Mouse (Mus musculus): ENCODE data around the gene Lsm2. TPM values are rescaled to one million over a fixed set of nuclear protein-coding genes. Genes with fewer than 3 reads are reported as not detected.

Gene Lsm2
- 42.3 and 51.6 TPM in 2 replicates for polyA plus RNA-seq (2012; rRNA removed)

DNA sequence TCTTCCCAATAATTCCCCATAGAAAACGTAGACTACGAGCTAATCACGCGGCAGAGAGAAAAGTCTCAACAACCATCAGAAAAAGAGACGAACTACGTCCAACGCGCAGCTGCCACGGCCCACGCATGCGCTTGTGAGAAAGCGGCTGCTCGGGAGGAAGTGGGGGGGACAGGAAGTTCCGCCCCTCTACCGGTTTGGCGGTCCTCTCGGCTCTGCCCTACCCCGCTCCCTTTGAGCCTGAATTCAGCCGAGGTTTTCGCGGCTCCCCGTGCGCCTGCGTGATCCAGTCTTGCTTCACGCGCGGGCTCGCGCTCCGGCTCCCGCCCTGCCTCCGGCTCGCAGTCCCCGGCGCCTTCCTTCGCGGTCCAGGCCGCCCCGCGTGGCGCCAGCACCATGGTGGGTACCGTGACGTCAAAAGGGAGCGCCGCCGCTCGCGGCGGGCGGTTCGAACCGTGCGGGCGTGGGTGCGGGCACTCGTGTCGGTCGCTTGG is at the start of gene Lsm2:
Gene Lsm2, plus strand, starts transcription at position 173 of the 491 bp plus-strand sequence.
- Histone ChIP-seq H3K4me3 (replicated peaks; ENCODE audit: extremely low read depth, low read depth, low read length) (peak within 1 kb of the TSS; percentile 88), H3K4me1 (ENCODE audit: control insufficient read depth, insufficient read depth, low read length) (peaks cover 2% of the 10 kb centered on the region)
- DNase-seq = peak; percentile 94
- TF ChIP-seq POLR2A (IDR thresholded peaks at IDR 0.05; ENCODE audit: borderline replicate concordance, extremely low read depth, low read depth, low read length) = peak; percentile 98; the same call in 1 of the 2 replicates
- TF ChIP-seq CTCF (IDR thresholded peaks at IDR 0.05; ENCODE audit: insufficient read depth, low read length) = no peak
- WGBS = 1% methylated on average over 58 of the region's 58 CpGs

DNA sequence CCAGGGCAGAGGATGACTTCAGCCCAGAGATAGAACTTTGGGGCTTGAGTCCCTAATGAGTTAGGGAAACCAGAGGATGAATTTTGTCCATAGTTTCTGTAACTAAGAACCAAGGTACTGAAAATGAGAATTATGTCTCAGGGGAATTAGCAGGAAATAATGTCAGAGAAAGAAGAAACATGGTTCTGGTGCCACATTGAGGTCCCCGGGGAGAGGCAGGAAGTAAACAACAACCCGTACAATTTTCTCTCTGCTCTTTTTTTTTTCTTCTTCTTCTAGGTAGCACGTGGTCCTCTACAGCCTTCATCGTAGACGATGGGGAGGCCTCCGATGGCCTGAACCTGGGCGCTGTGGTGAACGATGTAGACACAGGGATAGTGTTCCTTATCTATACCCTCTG is 49.4 kb upstream of the Lsm2 start:
- TF ChIP-seq POLR2A (IDR thresholded peaks at IDR 0.05; ENCODE audit: borderline replicate concordance, extremely low read depth, low read depth, low read length) (no peak), CTCF (IDR thresholded peaks at IDR 0.05; ENCODE audit: insufficient read depth, low read length) (no peak)
- DNase-seq = no peak
- 57% methylated on average over 8 of the region's 8 CpGs for WGBS
- peak overlapping the region; percentile 67 for H3K4me3 ChIP-seq (replicated peaks; ENCODE audit: extremely low read depth, low read depth, low read length)
- peaks cover 4% of the 10 kb centered on the region; the same call in 1 of the 2 replicates for H3K4me1 ChIP-seq (ENCODE audit: control insufficient read depth, insufficient read depth, low read length)

DNA sequence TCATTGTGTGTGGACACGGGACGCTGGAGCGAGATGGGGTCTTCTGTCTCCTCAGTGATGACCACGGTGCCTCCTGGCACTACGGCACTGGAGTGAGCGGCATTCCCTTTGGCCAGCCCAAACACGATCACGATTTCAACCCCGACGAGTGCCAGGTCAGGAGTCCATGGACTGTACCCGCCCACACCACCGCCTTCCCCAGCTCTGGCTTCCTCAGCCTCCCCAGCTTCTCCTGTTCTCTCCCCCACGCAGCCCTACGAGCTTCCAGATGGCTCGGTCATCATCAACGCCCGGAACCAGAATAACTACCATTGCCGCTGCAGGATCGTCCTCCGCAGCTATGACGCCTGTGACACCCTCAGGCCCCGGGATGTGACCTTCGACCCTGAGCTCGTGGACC is 47.6 kb upstream of the Lsm2 start:
- TF ChIP-seq CTCF (IDR thresholded peaks at IDR 0.05; ENCODE audit: insufficient read depth, low read length) (no peak), POLR2A (IDR thresholded peaks at IDR 0.05; ENCODE audit: borderline replicate concordance, extremely low read depth, low read depth, low read length) (no peak)
- Histone ChIP-seq H3K4me1 (ENCODE audit: control insufficient read depth, insufficient read depth, low read length) (peaks cover 4% of the 10 kb centered on the region; the same call in 1 of the 2 replicates), H3K4me3 (replicated peaks; ENCODE audit: extremely low read depth, low read depth, low read length) (no peak overlapping the region)
- no peak for DNase-seq
- 70% methylated on average over 24 of the region's 24 CpGs for WGBS

DNA sequence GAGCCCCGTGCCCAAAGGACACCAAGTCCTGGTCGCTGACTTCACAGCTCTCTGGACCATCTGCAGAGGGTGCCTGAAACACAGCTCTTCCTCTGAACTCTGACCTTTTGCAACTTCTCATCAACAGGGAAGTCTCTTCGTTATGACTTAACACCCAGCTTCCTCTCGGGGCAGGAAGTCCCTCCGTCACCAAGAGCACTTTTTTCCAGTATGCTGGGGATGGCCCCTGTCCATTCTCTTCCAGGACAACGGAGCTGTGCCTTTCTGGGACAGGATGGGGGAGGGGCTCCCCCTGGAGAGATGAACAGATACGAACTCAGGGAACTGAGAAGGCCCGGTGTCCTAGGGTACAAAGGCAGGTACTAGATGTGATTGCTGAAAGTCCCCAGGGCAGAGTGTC is 46.8 kb upstream of the Lsm2 start:
- WGBS = 46% methylated on average over 8 of the region's 8 CpGs
- TF ChIP-seq POLR2A (IDR thresholded peaks at IDR 0.05; ENCODE audit: borderline replicate concordance, extremely low read depth, low read depth, low read length) = no peak
- no peak for TF ChIP-seq CTCF (IDR thresholded peaks at IDR 0.05; ENCODE audit: insufficient read depth, low read length)
- DNase-seq = no peak
- H3K4me3 ChIP-seq (replicated peaks; ENCODE audit: extremely low read depth, low read depth, low read length) = no peak overlapping the region
- peaks cover 4% of the 10 kb centered on the region; the same call in 1 of the 2 replicates for H3K4me1 ChIP-seq (ENCODE audit: control insufficient read depth, insufficient read depth, low read length)

- 86% methylated on average over 6 of the region's 6 CpGs for WGBS
- Histone ChIP-seq H3K4me1 (ENCODE audit: control insufficient read depth, insufficient read depth, low read length) (no peaks in the 10 kb centered on the region), H3K4me3 (replicated peaks; ENCODE audit: extremely low read depth, low read depth, low read length) (no peak overlapping the region)
- TF ChIP-seq POLR2A (IDR thresholded peaks at IDR 0.05; ENCODE audit: borderline replicate concordance, extremely low read depth, low read depth, low read length) (no peak), CTCF (IDR thresholded peaks at IDR 0.05; ENCODE audit: insufficient read depth, low read length) (no peak)
- DNase-seq = no peak
Measured at GRCm38 (mm10) chr17:34937960-34938505, 43.6 kb upstream of the Lsm2 start.

- no peaks in the 10 kb centered on the region for H3K4me1 ChIP-seq (ENCODE audit: control insufficient read depth, insufficient read depth, low read length)
- WGBS = 14% methylated on average over 15 of the region's 15 CpGs
- TF ChIP-seq CTCF (IDR thresholded peaks at IDR 0.05; ENCODE audit: insufficient read depth, low read length) (no peak), POLR2A (IDR thresholded peaks at IDR 0.05; ENCODE audit: borderline replicate concordance, extremely low read depth, low read depth, low read length) (no peak)
- no peak for DNase-seq
- H3K4me3 ChIP-seq (replicated peaks; ENCODE audit: extremely low read depth, low read depth, low read length) = peak overlapping the region; percentile 19
Measured at GRCm38 (mm10) chr17:34941344-34942041, 40.2 kb upstream of the Lsm2 start.

GRCm38 (mm10) chr17:34943128-34943815 is 38.4 kb upstream of the Lsm2 start:
- no peak overlapping the region for H3K4me3 ChIP-seq (replicated peaks; ENCODE audit: extremely low read depth, low read depth, low read length)
- TF ChIP-seq CTCF (IDR thresholded peaks at IDR 0.05; ENCODE audit: insufficient read depth, low read length) = no peak
- DNase-seq = no peak
- WGBS = 82% methylated on average over 4 of the region's 4 CpGs
- no peaks in the 10 kb centered on the region for H3K4me1 ChIP-seq (ENCODE audit: control insufficient read depth, insufficient read depth, low read length)

DNA sequence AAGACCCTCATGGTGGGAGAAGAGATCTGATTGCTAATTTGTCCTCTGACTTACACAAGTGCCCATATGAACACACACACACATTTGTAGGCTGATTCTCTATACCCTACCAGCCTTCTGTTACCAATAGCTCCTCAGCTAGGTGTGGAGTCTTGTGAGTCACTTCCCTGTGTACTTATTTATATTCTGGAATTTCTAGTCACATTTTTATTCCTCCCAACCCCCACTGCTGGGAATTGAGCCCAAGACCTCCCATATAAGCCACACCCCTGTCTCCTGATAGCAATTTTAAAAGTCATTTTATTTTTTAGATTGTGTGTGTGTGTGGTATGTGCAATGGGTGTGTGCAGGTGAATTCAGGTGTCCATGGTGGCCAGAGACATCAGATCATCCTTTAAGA is 37.3 kb upstream of the Lsm2 start:
- TF ChIP-seq CTCF (IDR thresholded peaks at IDR 0.05; ENCODE audit: insufficient read depth, low read length) = no peak
- TF ChIP-seq POLR2A (IDR thresholded peaks at IDR 0.05; ENCODE audit: borderline replicate concordance, extremely low read depth, low read depth, low read length) = no peak
- no peak for DNase-seq
- Histone ChIP-seq H3K4me3 (replicated peaks; ENCODE audit: extremely low read depth, low read depth, low read length) (no peak overlapping the region), H3K4me1 (ENCODE audit: control insufficient read depth, insufficient read depth, low read length) (no peaks in the 10 kb centered on the region)

DNA sequence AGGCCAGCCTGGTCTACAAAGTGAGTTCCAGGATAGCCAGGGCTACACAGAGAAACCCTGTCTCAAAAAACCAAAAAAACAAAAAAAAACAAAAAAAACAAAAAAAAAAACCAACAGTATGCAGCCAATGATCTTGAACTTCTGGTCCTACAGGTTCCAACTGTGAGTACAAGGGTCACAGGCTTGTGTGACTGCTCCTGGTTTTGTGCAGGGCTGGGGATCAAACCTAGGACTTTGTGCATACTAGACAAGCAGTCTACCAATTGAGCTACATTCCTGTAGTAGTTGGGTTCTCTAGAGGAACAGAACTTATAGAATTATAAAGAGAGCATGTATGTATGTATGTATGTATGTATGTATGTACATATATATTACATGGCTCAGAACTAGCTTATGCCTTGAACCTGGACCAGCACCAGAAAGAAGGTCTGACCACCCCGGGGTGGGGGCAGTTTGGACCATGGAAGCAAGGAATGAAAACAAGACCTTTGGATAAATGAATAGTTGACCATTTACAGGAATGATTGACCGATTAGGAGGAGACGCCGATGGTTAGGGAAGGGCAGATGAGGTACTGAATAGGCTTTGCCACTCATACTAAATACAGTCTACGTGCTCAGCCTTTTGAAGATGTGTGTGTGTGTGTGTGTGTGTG is 35.0 kb upstream of the Lsm2 start:
- no peak for DNase-seq
- H3K4me1 ChIP-seq (ENCODE audit: control insufficient read depth, insufficient read depth, low read length) = no peaks in the 10 kb centered on the region
- TF ChIP-seq CTCF (IDR thresholded peaks at IDR 0.05; ENCODE audit: insufficient read depth, low read length) (no peak), POLR2A (IDR thresholded peaks at IDR 0.05; ENCODE audit: borderline replicate concordance, extremely low read depth, low read depth, low read length) (no peak)
- WGBS = 91% methylated on average over 5 of the region's 5 CpGs
- no peak overlapping the region for H3K4me3 ChIP-seq (replicated peaks; ENCODE audit: extremely low read depth, low read depth, low read length)

Data from lung, adult 2 months (tissue).